Mouse (Mus musculus): Measurements from ENCODE around the gene Rps15. TPM values are rescaled to one million over a fixed set of nuclear protein-coding genes. Genes with fewer than 3 reads are reported as not detected.

Gene Rps15
- polyA plus RNA-seq, 1 experiment from 2014 or later = 858 TPM

DNA sequence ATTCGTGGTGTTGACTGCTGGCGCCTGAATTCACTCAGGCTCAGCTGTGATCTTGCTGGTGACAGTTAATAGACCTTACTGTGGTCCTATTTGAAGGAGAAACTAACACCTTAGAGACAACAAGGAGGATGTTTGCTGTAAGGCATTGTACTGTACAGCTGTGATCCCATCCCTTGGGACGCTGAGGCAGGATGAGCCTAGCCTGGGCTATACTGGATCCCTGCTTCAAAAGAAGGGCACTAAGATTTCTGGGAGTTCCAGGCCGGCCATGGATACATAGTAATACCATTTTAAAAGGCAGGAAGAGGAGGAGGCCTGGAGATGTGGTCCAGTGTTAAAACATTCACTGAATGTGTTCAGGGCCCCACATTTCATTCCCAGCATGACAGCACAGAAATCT, 41.7 kb upstream of the Rps15 start:
- 83% methylated on average over 4 of the region's 4 CpGs for WGBS
- Histone ChIP-seq H3K27ac (ENCODE audit: low read depth, low read length) (no peak overlapping the region), H3K9me3 (ENCODE audit: control insufficient read depth, low read length) (no peaks in the 10 kb centered on the region), H3K4me1 (replicated peaks; ENCODE audit: control insufficient read depth, insufficient read depth, low read length) (peaks cover 10% of the 10 kb centered on the region; the same call in 1 of the 2 replicates), H3K36me3 (ENCODE audit: control insufficient read depth, insufficient read depth, low read length) (no peaks in the 10 kb centered on the region; the same call in 1 of the 2 replicates), H3K27me3 (ENCODE audit: control insufficient read depth, insufficient read depth, low read length) (no peaks in the 10 kb centered on the region), H3K4me2 (ENCODE audit: low read depth, low read length, severe bottlenecking) (peak overlapping the region; percentile 77), H3K4me3 (ENCODE audit: low read depth, low read length) (no peak overlapping the region; the same call in 1 of the 2 replicates), H3K9ac (ENCODE audit: low read length) (no peak overlapping the region)
- no peak for DNase-seq (ENCODE audit: low spot score)
- no peak for ATAC-seq (replicated peaks; ENCODE audit: low FRiP score)

DNA sequence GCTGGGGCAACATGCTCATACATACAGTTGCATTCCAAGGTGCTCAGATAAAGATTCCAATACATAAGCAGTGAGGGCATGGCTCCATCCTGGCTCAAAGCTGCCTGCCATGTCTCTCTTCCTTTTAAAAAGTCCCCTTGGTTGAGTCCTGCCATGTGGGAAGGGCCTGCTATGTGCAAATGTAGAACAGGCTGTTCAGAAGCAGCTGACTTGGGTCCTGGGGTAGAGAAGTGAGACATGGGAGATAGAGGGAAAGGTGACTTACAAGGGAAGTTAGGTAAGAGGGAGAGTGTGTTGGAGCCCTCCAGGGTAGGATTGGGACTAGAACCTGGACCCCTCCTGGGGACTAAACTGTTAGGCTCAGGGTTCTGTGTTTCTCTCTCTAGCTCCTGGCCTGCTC, 40.2 kb upstream of the Rps15 start:
- ATAC-seq (replicated peaks; ENCODE audit: low FRiP score) = no peak
- H3K36me3 ChIP-seq (ENCODE audit: control insufficient read depth, insufficient read depth, low read length) = no peaks in the 10 kb centered on the region; the same call in 1 of the 2 replicates

DNA sequence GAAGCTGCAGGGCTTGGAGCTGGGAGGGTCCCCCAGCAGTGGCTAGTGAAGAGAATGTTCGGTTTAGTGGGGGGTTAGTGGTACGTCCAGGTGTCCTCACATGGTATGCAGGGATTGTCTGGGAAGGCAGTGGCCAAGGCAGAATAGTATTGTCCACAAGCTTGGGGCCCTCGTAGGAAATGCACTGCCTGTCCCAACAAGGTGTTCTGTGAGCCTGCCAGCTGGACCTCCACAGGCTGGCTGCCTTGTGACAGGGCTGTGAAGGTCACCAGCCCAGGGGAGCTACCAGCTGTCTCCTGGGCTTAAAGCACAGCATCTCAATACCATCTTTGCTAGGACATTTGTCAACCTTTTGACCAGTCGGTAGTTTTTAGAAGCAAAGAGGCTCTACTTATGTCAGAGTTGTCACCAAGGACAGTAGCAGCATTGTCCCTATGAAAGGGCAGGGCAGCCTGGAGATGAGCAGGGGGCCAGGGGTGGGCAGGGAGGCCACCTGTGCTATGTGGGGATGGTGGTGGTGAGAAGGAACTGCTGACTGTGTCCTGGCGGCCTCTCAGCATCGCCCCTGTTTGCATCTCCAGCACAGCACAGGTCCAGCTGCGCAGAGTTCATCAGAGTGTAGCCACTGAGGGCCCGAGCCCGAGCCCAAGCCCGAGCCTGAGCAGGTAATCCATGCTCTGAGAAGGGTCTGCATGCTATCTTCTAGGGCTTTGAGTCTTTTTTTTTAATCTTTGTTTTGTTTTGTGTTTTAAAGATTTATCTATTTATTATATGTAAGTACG, 39.6 kb upstream of the Rps15 start:
- WGBS = 91% methylated on average over 11 of the region's 11 CpGs
- no peak overlapping the region for H3K4me2 ChIP-seq (ENCODE audit: low read depth, low read length, severe bottlenecking)
- peaks cover under 1% of the 10 kb centered on the region; the same call in 1 of the 2 replicates for H3K36me3 ChIP-seq (ENCODE audit: control insufficient read depth, insufficient read depth, low read length)
- peaks cover 10% of the 10 kb centered on the region; the same call in 1 of the 2 replicates for H3K4me1 ChIP-seq (replicated peaks; ENCODE audit: control insufficient read depth, insufficient read depth, low read length)
- H3K9me3 ChIP-seq (ENCODE audit: control insufficient read depth, low read length) = no peaks in the 10 kb centered on the region
- DNase-seq (ENCODE audit: low spot score) = no peak
- ATAC-seq (replicated peaks; ENCODE audit: low FRiP score) = no peak
- H3K9ac ChIP-seq (ENCODE audit: low read length) = no peak overlapping the region
- no peaks in the 10 kb centered on the region for H3K27me3 ChIP-seq (ENCODE audit: control insufficient read depth, insufficient read depth, low read length)
- H3K27ac ChIP-seq (ENCODE audit: low read depth, low read length) = no peak overlapping the region
- H3K4me3 ChIP-seq (ENCODE audit: low read depth, low read length) = no peak overlapping the region

More for the DNA sequence above, 40.2 kb upstream of the Rps15 start:
- DNase-seq (ENCODE audit: low spot score) = no peak
- Histone ChIP-seq H3K27ac (ENCODE audit: low read depth, low read length) (no peak overlapping the region), H3K4me3 (ENCODE audit: low read depth, low read length) (no peak overlapping the region), H3K4me2 (ENCODE audit: low read depth, low read length, severe bottlenecking) (no peak overlapping the region), H3K9ac (ENCODE audit: low read length) (no peak overlapping the region), H3K27me3 (ENCODE audit: control insufficient read depth, insufficient read depth, low read length) (no peaks in the 10 kb centered on the region), H3K4me1 (replicated peaks; ENCODE audit: control insufficient read depth, insufficient read depth, low read length) (peaks cover 10% of the 10 kb centered on the region; the same call in 1 of the 2 replicates), H3K9me3 (ENCODE audit: control insufficient read depth, low read length) (no peaks in the 10 kb centered on the region)

DNA sequence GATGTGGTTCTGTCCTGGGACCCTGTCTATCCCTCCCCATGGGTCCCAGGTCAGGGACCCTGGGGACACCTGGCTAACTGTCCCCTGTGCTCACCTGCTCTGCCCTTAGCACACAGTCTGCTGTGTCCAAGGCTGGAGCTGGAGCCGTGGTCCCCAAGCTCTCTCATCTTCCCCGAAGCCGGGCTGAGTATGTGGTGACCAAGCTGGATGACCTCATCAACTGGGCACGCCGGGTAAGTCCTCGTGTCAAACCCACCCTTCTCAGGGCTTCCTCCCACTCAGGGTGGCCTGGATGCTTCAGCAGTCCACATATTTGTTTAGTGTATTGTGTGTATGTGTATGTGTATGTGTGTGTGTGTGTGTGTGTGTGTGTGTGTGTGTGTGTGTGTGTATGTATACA, 38.7 kb upstream of the Rps15 start:
- H3K4me3 ChIP-seq (ENCODE audit: low read depth, low read length) = no peak overlapping the region
- peaks cover 4% of the 10 kb centered on the region; the same call in 1 of the 2 replicates for H3K36me3 ChIP-seq (ENCODE audit: control insufficient read depth, insufficient read depth, low read length)
- no peak overlapping the region for H3K27ac ChIP-seq (ENCODE audit: low read depth, low read length)
- 94% methylated on average over 6 of the region's 6 CpGs for WGBS
- no peak overlapping the region for H3K4me2 ChIP-seq (ENCODE audit: low read depth, low read length, severe bottlenecking)
- H3K9ac ChIP-seq (ENCODE audit: low read length) = no peak overlapping the region
- DNase-seq (ENCODE audit: low spot score) (no peak), ATAC-seq (replicated peaks; ENCODE audit: low FRiP score) (no peak)
- no peaks in the 10 kb centered on the region for H3K9me3 ChIP-seq (ENCODE audit: control insufficient read depth, low read length)
- peaks cover 10% of the 10 kb centered on the region; the same call in 1 of the 2 replicates for H3K4me1 ChIP-seq (replicated peaks; ENCODE audit: control insufficient read depth, insufficient read depth, low read length)
- no peaks in the 10 kb centered on the region for H3K27me3 ChIP-seq (ENCODE audit: control insufficient read depth, insufficient read depth, low read length)

DNA sequence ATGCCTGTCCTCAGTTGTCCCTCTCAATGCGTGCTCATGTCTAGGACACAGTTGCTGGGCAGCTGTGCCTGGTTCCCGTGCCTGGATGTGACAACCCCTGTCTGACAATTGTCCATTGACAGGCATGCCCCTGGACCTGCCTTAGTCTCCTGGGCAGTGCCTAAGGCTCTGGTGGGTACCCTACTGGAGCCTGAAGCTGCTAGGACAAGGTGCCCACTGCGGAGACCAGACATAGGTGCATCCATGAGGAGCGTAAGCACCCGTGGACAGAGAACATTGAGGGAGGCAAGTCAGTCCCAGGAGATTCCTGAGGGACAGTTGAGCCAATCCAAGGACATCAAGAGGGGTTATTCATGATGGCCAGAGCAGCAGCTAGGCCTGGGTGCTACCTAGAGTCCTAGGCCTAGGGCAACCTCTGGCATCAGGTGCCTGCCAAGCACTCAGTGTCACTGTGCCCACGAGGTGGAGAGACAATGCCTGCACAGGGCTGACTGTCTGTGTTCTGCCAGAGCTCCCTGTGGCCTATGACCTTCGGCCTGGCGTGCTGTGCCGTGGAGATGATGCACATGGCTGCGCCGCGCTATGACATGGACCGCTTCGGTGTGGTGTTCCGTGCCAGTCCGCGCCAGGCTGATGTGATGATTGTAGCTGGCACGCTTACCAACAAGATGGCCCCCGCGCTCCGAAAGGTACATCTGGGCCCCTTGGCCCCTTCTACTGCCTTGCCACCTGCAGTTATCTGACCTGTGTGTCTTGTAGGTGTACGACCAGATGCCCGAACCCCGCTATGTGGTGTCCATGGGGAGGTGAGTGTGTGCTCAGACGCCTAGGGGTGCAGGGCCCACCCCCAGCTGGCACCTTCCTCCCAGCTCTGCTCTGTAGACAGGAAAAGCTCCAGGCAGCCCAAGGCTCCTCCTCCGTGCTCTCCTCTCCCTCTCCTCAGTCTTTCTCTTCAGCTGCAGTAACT, 37.6 kb upstream of the Rps15 start:
- Histone ChIP-seq H3K9me3 (ENCODE audit: control insufficient read depth, low read length) (no peaks in the 10 kb centered on the region), H3K4me3 (ENCODE audit: low read depth, low read length) (no peak overlapping the region), H3K36me3 (ENCODE audit: control insufficient read depth, insufficient read depth, low read length) (peaks cover 4% of the 10 kb centered on the region; the same call in 1 of the 2 replicates), H3K27ac (ENCODE audit: low read depth, low read length) (no peak overlapping the region), H3K4me2 (ENCODE audit: low read depth, low read length, severe bottlenecking) (no peak overlapping the region), H3K27me3 (ENCODE audit: control insufficient read depth, insufficient read depth, low read length) (no peaks in the 10 kb centered on the region), H3K9ac (ENCODE audit: low read length) (no peak overlapping the region), H3K4me1 (replicated peaks; ENCODE audit: control insufficient read depth, insufficient read depth, low read length) (peaks cover 14% of the 10 kb centered on the region)
- no peak for DNase-seq (ENCODE audit: low spot score)
- ATAC-seq (replicated peaks; ENCODE audit: low FRiP score) = no peak
- 94% methylated on average over 26 of the region's 26 CpGs for WGBS

DNA sequence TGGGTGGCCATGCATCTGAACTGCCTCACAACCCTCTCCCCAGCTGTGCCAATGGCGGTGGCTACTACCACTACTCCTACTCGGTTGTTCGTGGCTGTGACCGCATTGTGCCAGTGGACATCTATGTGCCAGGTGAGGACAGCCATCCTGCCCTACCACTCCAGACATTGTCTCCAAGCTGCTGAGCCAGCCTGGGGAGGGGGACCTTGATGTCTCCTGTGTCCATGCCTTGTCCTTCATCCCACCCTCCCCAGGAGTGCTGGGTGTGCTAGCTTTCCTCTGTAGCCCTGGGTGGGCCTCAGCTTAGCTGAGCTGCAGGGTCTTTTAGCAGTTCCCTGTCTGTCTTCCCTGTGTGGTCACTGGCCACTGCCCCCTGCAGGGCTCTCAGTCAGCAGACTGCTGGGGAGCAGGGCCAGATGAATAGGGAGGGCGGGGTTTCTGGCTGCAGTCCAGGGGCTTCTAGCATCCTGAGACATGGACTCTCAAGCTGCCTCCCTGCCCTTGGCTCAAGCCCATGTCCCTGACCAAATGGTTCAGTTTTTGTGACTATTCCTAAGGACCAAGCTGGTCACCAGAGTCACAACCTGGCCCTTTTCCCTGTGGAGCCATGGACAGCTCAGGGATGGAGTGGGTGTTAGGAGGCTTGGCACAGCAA, 36.2 kb upstream of the Rps15 start:
- H3K36me3 ChIP-seq (ENCODE audit: control insufficient read depth, insufficient read depth, low read length) = peaks cover 4% of the 10 kb centered on the region; the same call in 1 of the 2 replicates
- no peak overlapping the region for H3K9ac ChIP-seq (ENCODE audit: low read length)
- peaks cover 15% of the 10 kb centered on the region for H3K4me1 ChIP-seq (replicated peaks; ENCODE audit: control insufficient read depth, insufficient read depth, low read length)
- H3K4me2 ChIP-seq (ENCODE audit: low read depth, low read length, severe bottlenecking) = no peak overlapping the region
- H3K4me3 ChIP-seq (ENCODE audit: low read depth, low read length) = no peak overlapping the region
- H3K27ac ChIP-seq (ENCODE audit: low read depth, low read length) = no peak overlapping the region
- no peaks in the 10 kb centered on the region for H3K27me3 ChIP-seq (ENCODE audit: control insufficient read depth, insufficient read depth, low read length)
- no peak for ATAC-seq (replicated peaks; ENCODE audit: low FRiP score)
- WGBS = 84% methylated on average over 5 of the region's 5 CpGs
- DNase-seq (ENCODE audit: low spot score) = no peak
- no peaks in the 10 kb centered on the region for H3K9me3 ChIP-seq (ENCODE audit: control insufficient read depth, low read length)

DNA sequence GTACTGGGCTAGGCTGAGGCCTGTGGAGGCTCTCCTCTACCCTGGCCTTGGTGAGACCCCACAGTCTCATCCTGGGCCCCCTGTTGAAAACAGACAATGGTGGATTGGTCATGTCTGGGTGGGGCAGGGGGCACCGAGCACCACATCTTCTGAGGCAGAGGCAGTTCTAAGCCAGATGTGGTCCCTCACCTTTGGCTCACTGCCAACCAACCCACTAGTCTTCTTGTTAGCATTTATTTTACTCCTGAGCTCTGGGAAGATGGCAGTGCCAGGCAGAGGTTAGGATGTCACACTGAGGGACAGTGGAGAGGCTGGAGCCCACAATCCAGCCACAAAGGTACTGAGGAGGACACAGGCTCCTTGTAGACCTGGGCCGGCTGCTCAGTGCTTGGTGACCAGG, 34.3 kb upstream of the Rps15 start:
- Histone ChIP-seq H3K9ac (ENCODE audit: low read length) (no peak overlapping the region), H3K9me3 (ENCODE audit: control insufficient read depth, low read length) (no peaks in the 10 kb centered on the region), H3K27ac (ENCODE audit: low read depth, low read length) (no peak overlapping the region), H3K27me3 (ENCODE audit: control insufficient read depth, insufficient read depth, low read length) (no peaks in the 10 kb centered on the region), H3K36me3 (ENCODE audit: control insufficient read depth, insufficient read depth, low read length) (peaks cover 4% of the 10 kb centered on the region; the same call in 1 of the 2 replicates), H3K4me2 (ENCODE audit: low read depth, low read length, severe bottlenecking) (no peak overlapping the region), H3K4me3 (ENCODE audit: low read depth, low read length) (no peak overlapping the region), H3K4me1 (replicated peaks; ENCODE audit: control insufficient read depth, insufficient read depth, low read length) (peaks cover 25% of the 10 kb centered on the region)
- ATAC-seq (replicated peaks; ENCODE audit: low FRiP score) (no peak), DNase-seq (ENCODE audit: low spot score) (no peak)
- 84% methylated on average over 2 of the region's 2 CpGs for WGBS

Measured in forebrain, embryonic 11.5 days (tissue).